In the genomic region with DNA sequence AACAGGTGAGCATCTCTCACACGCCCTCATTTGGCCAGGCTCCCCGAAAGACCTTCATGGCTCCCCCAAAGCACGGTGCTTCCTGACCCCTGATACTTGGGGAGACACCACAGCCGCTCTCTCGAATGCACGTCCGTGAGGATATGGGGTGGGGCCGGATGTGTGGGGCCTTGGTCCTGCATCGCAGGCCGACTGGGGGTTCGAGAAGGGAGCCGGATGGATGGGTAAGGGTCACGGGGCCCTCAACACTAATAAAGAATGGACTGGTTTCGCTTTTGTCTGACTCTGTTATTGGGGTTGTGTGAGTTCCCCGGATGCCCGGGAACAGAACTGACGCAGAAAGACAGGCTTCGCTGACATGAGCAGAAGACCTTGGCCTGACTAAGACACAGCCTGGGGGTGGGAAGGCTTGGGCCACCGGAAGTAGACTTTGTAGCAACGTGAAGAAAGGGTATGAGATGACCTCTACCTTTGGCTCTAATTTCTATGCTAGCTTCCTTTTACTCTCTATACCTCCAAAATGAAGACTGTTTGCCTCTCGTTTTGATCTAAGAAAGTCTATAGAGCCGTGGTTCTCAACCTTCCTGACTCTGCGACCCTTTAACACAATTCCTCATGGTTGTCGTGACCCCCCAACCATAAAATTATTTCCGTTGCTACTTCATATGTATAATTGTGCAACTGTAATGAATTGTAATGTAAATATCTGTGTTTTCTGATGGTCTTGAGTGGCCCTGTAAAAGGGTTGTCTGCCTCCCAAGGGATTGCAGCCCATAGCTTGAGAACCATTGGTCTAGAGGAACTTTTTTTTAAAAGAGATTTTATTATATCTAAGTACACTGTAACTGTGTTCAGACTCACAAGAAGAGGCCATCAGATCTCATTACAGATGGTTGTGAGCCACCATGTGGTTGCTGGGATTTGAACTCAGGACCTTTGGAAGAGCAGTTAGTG, we compare ENCODE assay signal across 11 mouse cellular contexts. TPM values are rescaled to one million over a fixed set of nuclear protein-coding genes. Genes with fewer than 3 reads are reported as not detected.
DNase-seq lines count a peak whose midpoint lies in the region; ATAC-seq and TF ChIP-seq lines count a peak whose summit lies in the region.
"Had no signal": no experiment of that assay in that cellular context is flagged by ENCODE, and none has a peak within 500 bp of the region (broad histone marks: within the 10 kb centered on the region; RNA-seq: fewer than 3 reads in every experiment).

No protein-coding gene starts in this region.

- TF ChIP-seq RAD21 in MEL (IDR thresholded peaks at IDR 0.05; ENCODE audit: low read depth, low read length): no peak

- H3K27ac ChIP-seq in kidney, embryonic 16.5 days (ENCODE audit: low read length): no peak overlapping the region
- H3K27ac ChIP-seq in MEL (ENCODE audit: control insufficient read depth, low read depth, low read length): peak overlapping the region; percentile 86
- peak overlapping the region; percentile 43; the same call in 1 of the 2 replicates for H3K27ac ChIP-seq in liver, adult 2 months (replicated peaks; ENCODE audit: insufficient read depth, low read depth, low read length)
- H3K27ac ChIP-seq in stomach, postnatal 0 days (replicated peaks): no peak overlapping the region
- H3K27ac ChIP-seq: forebrain, embryonic 12.5 days; neural tube, embryonic 12.5 days had no signal

- DNase-seq in kidney, postnatal 4 days: no peak
- peak; percentile 74 for DNase-seq in MEL (ENCODE audit: low read depth, low spot score)
- no peak for DNase-seq in liver, adult 2 months (ENCODE audit: extremely low read depth, low read depth, low spot score)
- DNase-seq in stomach, postnatal 0 days (ENCODE audit: low spot score): no peak
- no peak for DNase-seq in ovary, postnatal 36 days (ENCODE audit: low spot score)
- no peak for DNase-seq in frontal cortex, postnatal 36 days (ENCODE audit: low spot score in 2 of 2)
- no peak for DNase-seq in gastrocnemius, postnatal 10 days
- DNase-seq: adrenal gland, postnatal 10 days had no signal

- H3K9ac ChIP-seq in kidney, embryonic 16.5 days (replicated peaks; ENCODE audit: low read length): no peak overlapping the region
- H3K9ac ChIP-seq in MEL (ENCODE audit: control insufficient read depth, low read depth, low read length, poor library complexity, severe bottlenecking): peak overlapping the region; percentile 95
- H3K9ac ChIP-seq in liver, adult 2 months (ENCODE audit: low read depth, low read length): peak overlapping the region; percentile 69
- H3K9ac ChIP-seq in stomach, postnatal 0 days (ENCODE audit: low read length): no peak overlapping the region
- H3K9ac ChIP-seq: forebrain, embryonic 12.5 days; neural tube, embryonic 12.5 days had no signal

- no peak overlapping the region for H3K4me3 ChIP-seq in kidney, embryonic 16.5 days (ENCODE audit: low read length)
- peak overlapping the region; percentile 25 to 94 for H3K4me3 ChIP-seq in MEL (ENCODE audit: control insufficient read depth in 1 of 2, insufficient read depth in 1 of 2, low read depth in 2 of 2, low read length in 2 of 2)
- H3K4me3 ChIP-seq in liver, adult 2 months (ENCODE audit: insufficient read depth, low read depth, low read length): peak overlapping the region; percentile 75
- H3K4me3 ChIP-seq in stomach, postnatal 0 days (ENCODE audit: low read depth, low read length): no peak overlapping the region
- H3K4me3 ChIP-seq: forebrain, embryonic 12.5 days; neural tube, embryonic 12.5 days had no signal

- 85% methylated on average over 25 of the region's 25 CpGs for WGBS in kidney, embryonic 16.5 days
- 80% methylated on average over 25 of the region's 25 CpGs for WGBS in liver, adult 2 months
- 83% methylated on average over 25 of the region's 25 CpGs for WGBS in stomach, postnatal 0 days

- peaks cover 29% of the 10 kb centered on the region for H3K27me3 ChIP-seq in kidney, embryonic 16.5 days (ENCODE audit: insufficient read depth, low read length)
- no peaks in the 10 kb centered on the region for H3K27me3 ChIP-seq in MEL (ENCODE audit: control insufficient read depth in 1 of 2, insufficient read depth in 2 of 2, low read length in 2 of 2)
- H3K27me3 ChIP-seq in liver, adult 2 months (ENCODE audit: control insufficient read depth, insufficient read depth, low read length): no peaks in the 10 kb centered on the region
- H3K27me3 ChIP-seq in stomach, postnatal 0 days (ENCODE audit: control insufficient read depth, insufficient read depth, low read length): peaks cover 3% of the 10 kb centered on the region; the same call in 1 of the 2 replicates

- no peak for TF ChIP-seq EP300 in MEL (IDR thresholded peaks at IDR 0.05; ENCODE audit: low read depth in 1 of 2, low read length in 2 of 2)
- TF ChIP-seq EP300 in stomach, postnatal 0 days (optimal IDR thresholded peaks at IDR 0.05): no peak

- H3K4me2 ChIP-seq in kidney, embryonic 16.5 days (replicated peaks; ENCODE audit: low read depth, low read length): no peak overlapping the region
- H3K4me2 ChIP-seq in stomach, postnatal 0 days (replicated peaks; ENCODE audit: low read depth): no peak overlapping the region
- H3K4me2 ChIP-seq: forebrain, embryonic 12.5 days; neural tube, embryonic 12.5 days had no signal

- 0 out of 2 replicates have a peak, but pooled peaks have one; percentile 10 for ATAC-seq in kidney, embryonic 16.5 days (ENCODE audit: low FRiP score, low TSS enrichment)
- ATAC-seq in stomach, postnatal 0 days (ENCODE audit: low FRiP score, low TSS enrichment): 0 out of 2 replicates have a peak, but pooled peaks have one; percentile 11

- no peaks in the 10 kb centered on the region for H3K9me3 ChIP-seq in kidney, embryonic 16.5 days (ENCODE audit: low read length)
- H3K9me3 ChIP-seq in MEL (replicated peaks; ENCODE audit: insufficient read depth, low read length): no peaks in the 10 kb centered on the region
- H3K9me3 ChIP-seq in stomach, postnatal 0 days (ENCODE audit: control insufficient read depth, low read length): no peaks in the 10 kb centered on the region
- H3K9me3 ChIP-seq: forebrain, embryonic 12.5 days; neural tube, embryonic 12.5 days had no signal

- TF ChIP-seq POLR2A in MEL (IDR thresholded peaks at IDR 0.05; ENCODE audit: control insufficient read depth in 1 of 2, insufficient read depth in 1 of 2, low read depth in 1 of 2, low read length in 2 of 2, poor library complexity in 1 of 2): peak; percentile 32 to 55; a peak in 2 of 4 replicates
- TF ChIP-seq POLR2A in liver, adult 2 months (IDR thresholded peaks at IDR 0.05; ENCODE audit: extremely low read depth, insufficient read depth, low read length): no peak

- peaks cover 48% of the 10 kb centered on the region for H3K79me2 ChIP-seq in MEL (ENCODE audit: control insufficient read depth, insufficient read depth, low read length, poor library complexity)
- H3K79me2 ChIP-seq in liver, adult 2 months (ENCODE audit: control insufficient read depth, insufficient read depth, low read length): 0 out of 2 replicates have a peak, but pooled peaks cover 3% of the 10 kb centered on the region

- no peaks in the 10 kb centered on the region for H3K36me3 ChIP-seq in kidney, embryonic 16.5 days (ENCODE audit: insufficient read depth, low read length)
- H3K36me3 ChIP-seq in MEL (ENCODE audit: control insufficient read depth in 1 of 2, insufficient read depth in 2 of 2, low read length in 2 of 2): peaks cover 2 to 18% of the 10 kb centered on the region in 2 experiments; a peak in 3 of 4 replicates
- no peaks in the 10 kb centered on the region for H3K36me3 ChIP-seq in liver, adult 2 months (ENCODE audit: control insufficient read depth, insufficient read depth, low read length)
- no peaks in the 10 kb centered on the region for H3K36me3 ChIP-seq in stomach, postnatal 0 days (ENCODE audit: control insufficient read depth, insufficient read depth, low read length)
- H3K36me3 ChIP-seq: forebrain, embryonic 12.5 days; neural tube, embryonic 12.5 days had no signal

- no peaks in the 10 kb centered on the region for H3K4me1 ChIP-seq in kidney, embryonic 16.5 days (ENCODE audit: insufficient read depth, low read length)
- peaks cover under 1 to 20% of the 10 kb centered on the region in 2 experiments; a peak in 3 of 4 replicates for H3K4me1 ChIP-seq in MEL (ENCODE audit: control insufficient read depth in 1 of 2, insufficient read depth in 2 of 2, low read length in 2 of 2)
- H3K4me1 ChIP-seq in liver, adult 2 months (ENCODE audit: control insufficient read depth, insufficient read depth, low read length): no peaks in the 10 kb centered on the region
- H3K4me1 ChIP-seq in stomach, postnatal 0 days (replicated peaks; ENCODE audit: control insufficient read depth, insufficient read depth): no peaks in the 10 kb centered on the region

- no peak for TF ChIP-seq CTCF in MEL (IDR thresholded peaks at IDR 0.05 in 2 of 3, conservative IDR thresholded peaks at IDR 0.05 in 1 of 3; ENCODE audit: control insufficient read depth in 1 of 3, insufficient read depth in 1 of 3, low read depth in 2 of 3, low read length in 3 of 3, poor library complexity in 1 of 3, severe bottlenecking in 1 of 3)
- TF ChIP-seq CTCF in liver, adult 2 months (IDR thresholded peaks at IDR 0.05; ENCODE audit: low read depth, low read length): no peak
- no peak for TF ChIP-seq CTCF in stomach, postnatal 0 days (IDR thresholded peaks at IDR 0.05; ENCODE audit: low read depth)

RNA-seq across cellular contexts. Expression of gene Tspoap1, which starts 3.1 kb away (rescaled TPM):
- 4.7 and 5.6 TPM in 2 replicates for polyA plus RNA-seq in kidney, embryonic 16.5 days (2015; fragmentation: Nextera tagmentation; extraction: Ambion mirVana)
- 3.7 and 5.2 TPM in 2 replicates for total RNA-seq in MEL (2012; rRNA removed)
- 1 to 10 TPM in 1 of 2 experiments, not detected in 1; 8.6 TPM for polyA plus RNA-seq in MEL (2012; ENCODE audit: insufficient read depth in 1 of 2, insufficient read length in 2 of 2, low read depth in 1 of 2, low replicate concordance in 2 of 2, missing spikeins in 1 of 2)
- 0.09 and 1.1 TPM in 2 replicates for total RNA-seq in liver, adult 2 months (2014; rRNA removed)
- 0.26 and 0.37 TPM in 2 replicates for polyA plus RNA-seq in liver, adult 2 months (2012; rRNA removed)
- 0.56 and 0.70 TPM in 2 replicates for polyA plus RNA-seq in stomach, postnatal 0 days (2015; fragmentation: Nextera tagmentation; extraction: Ambion mirVana)
- total RNA-seq in gastrocnemius, postnatal 10 days (2021): under 1 TPM; 0.27 to 0.38 TPM

RNA-seq across cellular contexts. Expression of gene Supt4a, which starts 19.9 kb away (rescaled TPM):
- 156 and 161 TPM in 2 replicates for polyA plus RNA-seq in kidney, embryonic 16.5 days (2015; fragmentation: Nextera tagmentation; extraction: Ambion mirVana)
- 301 and 332 TPM in 2 replicates for total RNA-seq in MEL (2012; rRNA removed)
- 100 to 1,000 TPM in 1 of 2 experiments, not detected in 1; 223 TPM for polyA plus RNA-seq in MEL (2012; ENCODE audit: insufficient read depth in 1 of 2, insufficient read length in 2 of 2, low read depth in 1 of 2, low replicate concordance in 2 of 2, missing spikeins in 1 of 2)
- 59.9 and 63.8 TPM in 2 replicates for total RNA-seq in liver, adult 2 months (2014; rRNA removed)
- polyA plus RNA-seq in liver, adult 2 months (2012; rRNA removed): 41.9 and 46.5 TPM in 2 replicates
- 119 and 121 TPM in 2 replicates for polyA plus RNA-seq in stomach, postnatal 0 days (2015; fragmentation: Nextera tagmentation; extraction: Ambion mirVana)
- total RNA-seq in gastrocnemius, postnatal 10 days (2021): 10 to 100 TPM; 38.6 to 42.6 TPM

RNA-seq across cellular contexts. Expression of gene Mpo, which starts 36.1 kb away (rescaled TPM):
- 1.1 and 1.3 TPM in 2 replicates for polyA plus RNA-seq in kidney, embryonic 16.5 days (2015; fragmentation: Nextera tagmentation; extraction: Ambion mirVana)
- total RNA-seq in MEL (2012; rRNA removed): not detected in 2 replicates
- polyA plus RNA-seq in MEL (2012; ENCODE audit: insufficient read depth in 1 of 2, insufficient read length in 2 of 2, low read depth in 1 of 2, low replicate concordance in 2 of 2, missing spikeins in 1 of 2): under 1 TPM in 1 of 2 experiments, not detected in 1; 0.13 TPM
- total RNA-seq in liver, adult 2 months (2014; rRNA removed): not detected in 2 replicates
- polyA plus RNA-seq in liver, adult 2 months (2012; rRNA removed): 0.06 TPM in 1 of 2 replicates, not detected in the other
- polyA plus RNA-seq in stomach, postnatal 0 days (2015; fragmentation: Nextera tagmentation; extraction: Ambion mirVana): 0.52 and 0.74 TPM in 2 replicates
- total RNA-seq in gastrocnemius, postnatal 10 days (2021): 1 to 10 TPM in 1 of 2 experiments, not detected in 1; 4.4 TPM

Comparison
In these comparisons a context has a peak if more than half of its experiments do, and no peak if none do; other contexts are left out.
1. H3K27ac ChIP-seq: peak in MEL (single experiment) and liver, adult 2 months (single experiment); none in kidney, embryonic 16.5 days (single experiment) and stomach, postnatal 0 days (single experiment).
2. H3K4me3 ChIP-seq: peak in MEL (2 of 2) and liver, adult 2 months (single experiment); none in kidney, embryonic 16.5 days (single experiment) and stomach, postnatal 0 days (single experiment).
3. H3K9ac ChIP-seq: peak in MEL (single experiment) and liver, adult 2 months (single experiment); none in kidney, embryonic 16.5 days (single experiment) and stomach, postnatal 0 days (single experiment).